Mouse (Mus musculus): ENCODE results near the gene Tcf7l2. TPM values are rescaled to one million over a fixed set of nuclear protein-coding genes. Genes with fewer than 3 reads are reported as not detected.

Gene Tcf7l2
- total and polyA plus RNA-seq, 3 experiments: not detected

GRCm38 (mm10) chr19:55708031-55708554 lies 33.5 kb upstream of the Tcf7l2 start:
- no peak overlapping the region for H3K9ac ChIP-seq (ENCODE audit: insufficient read depth, low read depth)

GRCm38 (mm10) chr19:55710841-55711240 lies 30.8 kb upstream of the Tcf7l2 start:
- H3K79me2 ChIP-seq (replicated peaks; ENCODE audit: control insufficient read depth, extremely low read depth, insufficient read depth, poor library complexity, severe bottlenecking): no peaks in the 10 kb centered on the region
- H3K36me3 ChIP-seq (replicated peaks in 1 of 2; ENCODE audit: control insufficient read depth in 1 of 2, insufficient read depth in 1 of 2, low read length in 1 of 2): no peaks in the 10 kb centered on the region
- H3K27me3 ChIP-seq (replicated peaks): peaks cover 3% of the 10 kb centered on the region
- TF ChIP-seq ZNF384 (IDR thresholded peaks at IDR 0.05; ENCODE audit: low read depth, low read length) (no peak), MYC (IDR thresholded peaks at IDR 0.05; ENCODE audit: low read depth, low read length) (no peak), BHLHE40 (IDR thresholded peaks at IDR 0.05; ENCODE audit: low read depth, low read length) (no peak), CHD2 (IDR thresholded peaks at IDR 0.05; ENCODE audit: low read length) (no peak), MAX (IDR thresholded peaks at IDR 0.05; ENCODE audit: low read length) (no peak), RAD21 (IDR thresholded peaks at IDR 0.05; ENCODE audit: low read depth, low read length) (no peak)
- H3K4me1 ChIP-seq (ENCODE audit: control insufficient read depth in 1 of 2, insufficient read depth in 2 of 2): no peaks in the 10 kb centered on the region
- H3K27ac ChIP-seq (ENCODE audit: insufficient read depth, low read depth): no peak overlapping the region
- DNase-seq (ENCODE audit: extremely low read depth): no peak
- no peaks in the 10 kb centered on the region for H3K9me3 ChIP-seq (replicated peaks; ENCODE audit: low read length)
- no peak overlapping the region for H3K4me2 ChIP-seq (ENCODE audit: insufficient read depth, low read depth, poor library complexity, severe bottlenecking)
- dilution Hi-C loops (cut with MboI; ENCODE audit: extremely low pct_ligation_motif_present, extremely low pct_unique_long_range_greater_than_20kb, low sequenced_read_pairs): no loop called here
- in situ Hi-C loops (cut with MboI; ENCODE audit: low pct_ligation_motif_present, low pct_unique_long_range_greater_than_20kb, low sequenced_read_pairs): no loop called here
- H3K9ac ChIP-seq (ENCODE audit: insufficient read depth, low read depth): no peak overlapping the region
- no peak overlapping the region for H3K4me3 ChIP-seq (replicated peaks in 1 of 3; ENCODE audit: low read depth in 2 of 3, low read length in 2 of 3, poor library complexity in 1 of 3)

More at GRCm38 (mm10) chr19:55708031-55708554, 33.5 kb upstream of the Tcf7l2 start:
- peaks cover 6% of the 10 kb centered on the region for H3K27me3 ChIP-seq (replicated peaks)
- H3K4me2 ChIP-seq (ENCODE audit: insufficient read depth, low read depth, poor library complexity, severe bottlenecking): no peak overlapping the region
- no peak overlapping the region for H3K27ac ChIP-seq (ENCODE audit: insufficient read depth, low read depth)
- no peaks in the 10 kb centered on the region for H3K4me1 ChIP-seq (ENCODE audit: control insufficient read depth in 1 of 2, insufficient read depth in 2 of 2)
- H3K79me2 ChIP-seq (replicated peaks; ENCODE audit: control insufficient read depth, extremely low read depth, insufficient read depth, poor library complexity, severe bottlenecking): no peaks in the 10 kb centered on the region
- TF ChIP-seq ZNF384 (IDR thresholded peaks at IDR 0.05; ENCODE audit: low read depth, low read length) (no peak), ZC3H11A (IDR thresholded peaks at IDR 0.05; ENCODE audit: low read depth, low read length) (no peak), HCFC1 (IDR thresholded peaks at IDR 0.05; ENCODE audit: low read depth, low read length) (no peak), USF2 (conservative IDR thresholded peaks at IDR 0.05; ENCODE audit: low read depth, low read length) (no peak), MAZ (IDR thresholded peaks at IDR 0.05; ENCODE audit: low read depth, low read length) (no peak), ZMIZ1 (IDR thresholded peaks at IDR 0.05; ENCODE audit: low read depth, low read length) (no peak), MXI1 (IDR thresholded peaks at IDR 0.05; ENCODE audit: low read depth, low read length) (no peak), KAT2A (IDR thresholded peaks at IDR 0.05; ENCODE audit: insufficient replicate concordance, low read length) (no peak), TCF12 (IDR thresholded peaks at IDR 0.05; ENCODE audit: low read depth, low read length) (no peak), UBTF (IDR thresholded peaks at IDR 0.05; ENCODE audit: low read depth, low read length) (no peak), TBP (conservative IDR thresholded peaks at IDR 0.05; ENCODE audit: low read depth, low read length) (no peak), BHLHE40 (IDR thresholded peaks at IDR 0.05; ENCODE audit: low read depth, low read length) (no peak)
- in situ Hi-C loops (cut with MboI; ENCODE audit: low pct_ligation_motif_present, low pct_unique_long_range_greater_than_20kb, low sequenced_read_pairs) (no loop called here), dilution Hi-C loops (cut with MboI; ENCODE audit: extremely low pct_ligation_motif_present, extremely low pct_unique_long_range_greater_than_20kb, low sequenced_read_pairs) (no loop called here)
- no peaks in the 10 kb centered on the region for H3K36me3 ChIP-seq (replicated peaks in 1 of 2; ENCODE audit: control insufficient read depth in 1 of 2, insufficient read depth in 1 of 2, low read length in 1 of 2)
- DNase-seq (ENCODE audit: extremely low read depth): no peak
- H3K9me3 ChIP-seq (replicated peaks; ENCODE audit: low read length): no peaks in the 10 kb centered on the region
- no peak overlapping the region for H3K4me3 ChIP-seq (replicated peaks in 1 of 3; ENCODE audit: low read depth in 2 of 3, low read length in 2 of 3, poor library complexity in 1 of 3)

All from CH12.LX (cell line).